Mouse (Mus musculus) forebrain, embryonic 14.5 days (tissue): ENCODE measurements at regions not wholly inside any gene's neighbourhood (a gene's known extent, or its start where the extent isn't known, plus 50 kb on each side); places are given as distances from the start of the nearest gene placed in this dataset.

ENCODE experiments used
- ATAC-seq: fragments of 200-750 bp; cut with Nextera tagmentation; 2 replicates; pipeline ENCODE4 v1.8.0; 2017; ENCODE audit warnings: mild to moderate bottlenecking, moderate library complexity
- DNase-seq: peaks from one replicate; pipeline ENCODE4 v3.0.0-alpha.2; 2015; ENCODE audit warnings: low spot score
- H3K27ac ChIP-seq: fragments of 300-500 bp; sonication (generic); 2 replicates; pipeline ENCODE4 v1.5.1; 2014; ENCODE audit warnings: low read depth, mild to moderate bottlenecking, control low read depth, low read length, moderate library complexity
- H3K27me3 ChIP-seq: fragments of 300-500 bp; sonication (generic); replicated peaks from 2 replicates; pipeline ENCODE4 v1.6.1; 2014; ENCODE audit warnings: low read length, control low read depth, mixed read lengths; ENCODE audit not compliant: control insufficient read depth, insufficient read depth
- H3K36me3 ChIP-seq: fragments of 300-500 bp; sonication (generic); 2 replicates; pipeline ENCODE4 v1.6.1; 2014; ENCODE audit warnings: low read length, control low read depth; ENCODE audit not compliant: control insufficient read depth, insufficient read depth
- H3K4me1 ChIP-seq: fragments of 300-500 bp; sonication (generic); 2 replicates; pipeline ENCODE4 v1.6.1; 2014; ENCODE audit warnings: antibody characterized with exemption, low read length, control low read depth; ENCODE audit not compliant: control insufficient read depth, insufficient read depth
- H3K4me2 ChIP-seq: fragments of 300-500 bp; sonication (generic); 2 replicates; pipeline ENCODE4 v1.6.1; 2014; ENCODE audit warnings: mild to moderate bottlenecking, control low read depth, low read length
- H3K4me3 ChIP-seq: fragments of 300-500 bp; sonication (generic); 2 replicates; pipeline ENCODE4 v1.5.1; 2014; ENCODE audit warnings: low read depth, low read length, control low read depth
- H3K9ac ChIP-seq: fragments of 300-500 bp; sonication (generic); 2 replicates; pipeline ENCODE4 v1.6.1; 2014; ENCODE audit warnings: mild to moderate bottlenecking, low read length, control low read depth, moderate library complexity
- H3K9me3 ChIP-seq: fragments of 300-500 bp; sonication (generic); replicated peaks from 2 replicates; pipeline ENCODE4 v1.6.1; 2016; ENCODE audit warnings: low read length, control low read depth, mixed read lengths; ENCODE audit not compliant: control insufficient read depth
- WGBS: fragments of 180-500 bp; shearing (Covaris S2); extraction: QIAGEN DNeasy Blood & Tissue Kit; methylation state at CpG from one replicate; pipeline ENCODE4 v1.1.7; 2014; 5-methylcytosine and 5-hydroxymethylcytosine counted together

- DNase-seq = peak; percentile 59
- Histone ChIP-seq H3K4me1 (no peaks in the 10 kb centered on the region), H3K9me3 (no peaks in the 10 kb centered on the region), H3K4me2 (no peak overlapping the region), H3K27me3 (no peaks in the 10 kb centered on the region), H3K27ac (no peak overlapping the region), H3K9ac (no peak overlapping the region), H3K36me3 (no peaks in the 10 kb centered on the region), H3K4me3 (no peak overlapping the region)
- peak; percentile 65 for ATAC-seq
These were observed 3090.1 kb upstream of the Gm6569 start for GRCm38 (mm10) chr15:70744239-70744638.

GRCm38 (mm10) chr15:70764045-70764444 lies 3070.3 kb upstream of the Gm6569 start:
- WGBS = 8% methylated on average over 1 of the region's 1 CpGs
- no peaks in the 10 kb centered on the region for H3K9me3 ChIP-seq
- no peak overlapping the region for H3K4me2 ChIP-seq
- H3K27ac ChIP-seq = no peak overlapping the region
- H3K4me3 ChIP-seq = no peak overlapping the region
- DNase-seq (peak; percentile 63), ATAC-seq (peak; percentile 62; the same call in 1 of the 2 replicates)
- no peaks in the 10 kb centered on the region for H3K36me3 ChIP-seq
- H3K27me3 ChIP-seq = no peaks in the 10 kb centered on the region
- H3K9ac ChIP-seq = no peak overlapping the region
- H3K4me1 ChIP-seq = no peaks in the 10 kb centered on the region

GRCm38 (mm10) chr15:70764513-70764912 lies 3069.8 kb upstream of the Gm6569 start:
- no peak for DNase-seq
- Histone ChIP-seq H3K27ac (no peak overlapping the region), H3K27me3 (no peaks in the 10 kb centered on the region), H3K36me3 (no peaks in the 10 kb centered on the region), H3K9me3 (no peaks in the 10 kb centered on the region), H3K4me2 (no peak overlapping the region), H3K4me3 (no peak overlapping the region), H3K4me1 (no peaks in the 10 kb centered on the region), H3K9ac (no peak overlapping the region)
- ATAC-seq = no peak
- WGBS = 67% methylated on average over 1 of the region's 1 CpGs

GRCm38 (mm10) chr15:70765471-70765870 lies 3068.9 kb upstream of the Gm6569 start:
- Histone ChIP-seq H3K4me1 (no peaks in the 10 kb centered on the region), H3K9me3 (no peaks in the 10 kb centered on the region), H3K27ac (no peak overlapping the region), H3K9ac (no peak overlapping the region), H3K27me3 (no peaks in the 10 kb centered on the region), H3K36me3 (no peaks in the 10 kb centered on the region), H3K4me2 (no peak overlapping the region), H3K4me3 (no peak overlapping the region)
- DNase-seq = no peak
- no peak for ATAC-seq
